Mouse (Mus musculus) megakaryocyte, embryonic 14.5 days (primary cell): ENCODE results near the gene Scyl1.

Experiments used
- FLI1 ChIP-seq: IDR thresholded peaks from 2 replicates; pipeline ENCODE4 v1.6.1; 2012; ENCODE audit warnings: low read length, inconsistent platforms, mixed read lengths
- GATA1 ChIP-seq: IDR thresholded peaks from 3 replicates; pipeline ENCODE4 v1.6.1; 2012; ENCODE audit warnings: mixed read lengths, low read length, inconsistent platforms, borderline replicate concordance

GRCm38 (mm10) chr19:5794771-5795576 is 23.8 kb upstream of the Scyl1 start:
- no peak for TF ChIP-seq GATA1
- no peak for TF ChIP-seq FLI1
